Mouse (Mus musculus) myocyte (in vitro differentiated cells): ENCODE measurements around the gene Bag5.

Source experiments
- CEBPB ChIP-seq: IDR thresholded peaks from 2 replicates; pipeline ENCODE4 v1.6.1; 2011; ENCODE audit warnings: mild to moderate bottlenecking, moderate library complexity; ENCODE audit not compliant: poor library complexity, insufficient read depth, severe bottlenecking
- E2F4 ChIP-seq: IDR thresholded peaks from one replicate; pipeline ENCODE4 v1.6.1; 2011; ENCODE audit warnings: mild to moderate bottlenecking, control low read depth, moderate library complexity; ENCODE audit not compliant: insufficient read depth
- MYOD1 ChIP-seq, 3 experiments: IDR thresholded peaks; one replicate each; pipeline ENCODE4 v1.6.1; 2011; ENCODE audit warnings: control low read depth in 2 of 3, low read depth in 2 of 3, mild to moderate bottlenecking in 2 of 3, moderate library complexity in 1 of 3; ENCODE audit not compliant: insufficient read length in 2 of 3, control insufficient read depth in 1 of 3
- POLR2A ChIP-seq: IDR thresholded peaks from one replicate; pipeline ENCODE4 v1.6.1; 2011; ENCODE audit warnings: low read depth, mild to moderate bottlenecking, control low read depth, moderate library complexity; ENCODE audit not compliant: insufficient read length
- POLR2AphosphoS2 ChIP-seq: IDR thresholded peaks from one replicate; pipeline ENCODE4 v1.6.1; 2011; ENCODE audit warnings: low read depth, control low read depth; ENCODE audit not compliant: insufficient read length
- SRF ChIP-seq: IDR thresholded peaks from one replicate; pipeline ENCODE4 v1.6.1; 2011; ENCODE audit warnings: low read depth; ENCODE audit not compliant: control insufficient read depth, insufficient read length
- TCF12 ChIP-seq: IDR thresholded peaks from one replicate; pipeline ENCODE4 v1.6.1; 2011; ENCODE audit warnings: mild to moderate bottlenecking, control low read depth; ENCODE audit not compliant: poor library complexity, insufficient read depth, severe bottlenecking
- TCF3 ChIP-seq: IDR thresholded peaks from one replicate; pipeline ENCODE4 v1.6.1; 2011; ENCODE audit warnings: low read depth, control low read depth; ENCODE audit not compliant: insufficient read length
- USF1 ChIP-seq: IDR thresholded peaks from one replicate; pipeline ENCODE4 v1.6.1; 2011; ENCODE audit warnings: low read depth, mild to moderate bottlenecking, control low read depth, moderate library complexity

GRCm38 (mm10) chr12:111726122-111726463, 13.0 kb upstream of the Bag5 start:
- TF ChIP-seq POLR2A: no peak
- no peak for TF ChIP-seq POLR2AphosphoS2
- no peak for TF ChIP-seq CEBPB
- TF ChIP-seq E2F4: no peak
- TF ChIP-seq TCF12: no peak
- no peak for TF ChIP-seq USF1
- no peak for TF ChIP-seq MYOD1 (IDR thresholded peaks at IDR 0.05; ENCODE audit: control insufficient read depth in 1 of 3, insufficient read length in 2 of 3, low read depth in 2 of 3)
- no peak for TF ChIP-seq SRF
- TF ChIP-seq TCF3: no peak
